Mouse (Mus musculus) testis, postnatal 10 days (tissue): ENCODE results near the gene Iqgap1.

ENCODE experiments used
- DNase-seq: peaks from one replicate; pipeline ENCODE4 v3.0.0; 2021; ENCODE audit warnings: low spot score

Gene Iqgap1

GRCm38 (mm10) chr7:80843910-80844640, 18.3 kb upstream of the Iqgap1 start:
- no peak for DNase-seq

- no peak for DNase-seq
These were observed 17.4 kb upstream of the Iqgap1 start for GRCm38 (mm10) chr7:80843176-80843575.

GRCm38 (mm10) chr7:80842132-80842531, 16.4 kb upstream of the Iqgap1 start:
- no peak for DNase-seq

GRCm38 (mm10) chr7:80840937-80841336, 15.2 kb upstream of the Iqgap1 start:
- no peak for DNase-seq

DNA sequence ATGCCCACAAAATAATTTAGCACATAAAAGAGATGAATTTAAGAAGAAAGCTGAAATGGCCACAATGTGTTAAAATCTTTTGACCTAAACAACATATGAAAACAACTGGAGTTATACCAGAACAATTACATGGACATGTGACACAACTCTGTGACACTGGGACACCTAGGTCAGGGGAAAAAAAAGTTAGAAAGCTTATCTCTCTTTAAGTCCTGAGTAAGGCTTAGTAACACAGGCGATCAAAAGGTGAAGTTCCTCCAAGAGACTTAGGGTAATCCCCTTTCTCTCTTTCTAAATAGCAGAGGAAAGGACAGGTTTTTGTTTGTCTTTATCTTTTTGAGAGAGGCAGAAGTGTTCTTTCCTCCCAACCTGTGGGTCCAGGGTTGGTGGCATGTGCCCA, 14.5 kb upstream of the Iqgap1 start:
- no peak for DNase-seq

- DNase-seq, result no peak
These were observed 14.0 kb upstream of the Iqgap1 start for GRCm38 (mm10) chr7:80839755-80840154.

GRCm38 (mm10) chr7:80838247-80838646, 12.5 kb upstream of the Iqgap1 start:
- DNase-seq, result no peak

DNA sequence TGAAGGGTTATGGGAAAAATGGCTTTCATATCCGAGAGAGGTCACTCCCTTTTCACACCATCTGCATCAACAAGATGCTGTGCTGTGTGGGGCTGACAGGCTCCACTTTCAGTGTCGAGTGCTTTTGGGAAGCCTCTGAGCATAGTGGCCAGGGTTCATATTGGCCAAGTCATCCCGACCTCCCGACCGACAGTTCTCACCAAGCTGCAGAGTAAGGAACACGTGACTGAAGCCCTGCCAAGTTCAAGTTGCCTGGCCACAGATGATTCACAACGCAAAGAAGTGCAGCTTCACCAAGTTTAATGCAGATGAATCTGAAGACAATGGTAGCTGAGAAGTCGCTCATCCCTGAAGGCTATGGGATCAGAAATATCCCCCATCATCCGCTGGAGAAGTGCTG, 12.0 kb upstream of the Iqgap1 start:
- no peak for DNase-seq

GRCm38 (mm10) chr7:80835984-80836652, 10.3 kb upstream of the Iqgap1 start:
- no peak for DNase-seq

DNA sequence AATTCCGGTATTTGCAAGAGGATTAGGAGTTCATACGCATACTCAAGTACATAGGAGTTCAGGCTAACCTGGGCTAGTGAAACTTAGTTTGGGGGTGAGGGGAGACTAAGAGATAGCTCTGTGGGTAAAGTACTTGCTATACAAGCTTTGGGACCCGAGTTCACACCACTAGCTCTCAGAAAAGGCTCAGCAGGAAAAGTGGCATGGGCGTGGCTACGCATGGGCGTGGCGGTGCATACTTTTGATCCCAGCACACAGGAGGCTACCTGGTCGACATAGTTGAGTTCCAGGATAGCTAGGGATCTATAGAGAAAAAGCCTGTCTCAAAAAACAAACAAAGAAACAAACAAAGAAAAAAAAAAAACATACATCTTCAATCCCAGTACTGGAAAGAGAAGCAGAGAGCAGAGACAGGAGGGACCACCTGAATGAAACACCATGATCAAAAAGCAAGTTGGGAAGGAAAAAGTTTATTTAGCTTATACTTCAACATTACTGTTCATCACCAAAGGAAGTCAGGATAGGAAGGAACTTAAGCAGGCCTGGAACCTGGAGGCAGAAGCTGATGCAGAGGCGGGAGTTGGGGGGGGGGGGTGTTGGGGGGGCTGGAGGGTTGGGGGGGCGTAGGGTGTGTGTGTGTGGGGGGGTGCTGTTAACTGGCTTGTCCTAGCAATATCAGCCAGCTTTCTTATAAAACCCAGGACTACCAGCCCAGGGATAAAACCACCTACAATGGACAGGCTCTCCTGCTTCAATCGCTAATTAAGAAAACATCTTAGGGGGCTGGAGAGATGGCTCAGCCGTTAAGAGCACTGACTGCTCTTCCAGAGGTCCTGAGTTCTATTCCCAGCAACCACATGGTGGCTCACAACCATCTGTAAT, 8.1 kb upstream of the Iqgap1 start:
- peak; percentile 45 for DNase-seq

DNA sequence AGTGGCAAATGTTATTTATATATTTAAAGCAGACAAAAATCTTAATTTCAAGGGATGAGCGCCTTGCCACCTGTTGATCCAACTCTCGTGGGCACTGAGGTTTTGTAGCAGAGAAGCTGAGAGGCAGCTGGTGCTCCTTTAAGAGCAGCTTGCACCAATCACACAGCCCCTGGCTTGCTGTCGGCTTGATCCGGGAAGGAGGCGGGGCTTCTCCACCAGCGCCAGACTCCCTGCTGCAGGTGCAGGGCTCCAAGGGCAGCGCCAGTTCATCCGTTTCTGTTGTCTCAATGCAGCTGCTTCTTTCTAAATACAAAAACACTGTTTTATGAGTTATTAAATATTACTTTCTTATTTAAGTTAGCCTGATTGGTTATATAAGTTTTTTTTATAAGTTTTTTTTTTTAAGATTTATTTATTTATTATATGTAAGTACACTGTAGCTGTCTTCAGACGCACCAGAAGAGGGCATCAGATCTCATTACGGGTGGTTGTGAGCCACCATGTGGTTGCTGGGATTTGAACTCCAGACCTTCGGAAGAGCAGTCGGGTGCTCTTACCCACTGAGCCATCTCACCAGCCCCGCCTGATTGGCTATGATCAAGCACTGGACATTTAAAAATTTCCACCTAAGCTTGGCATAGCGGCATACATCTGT, 7.3 kb upstream of the Iqgap1 start:
- peak; percentile 58 for DNase-seq

DNA sequence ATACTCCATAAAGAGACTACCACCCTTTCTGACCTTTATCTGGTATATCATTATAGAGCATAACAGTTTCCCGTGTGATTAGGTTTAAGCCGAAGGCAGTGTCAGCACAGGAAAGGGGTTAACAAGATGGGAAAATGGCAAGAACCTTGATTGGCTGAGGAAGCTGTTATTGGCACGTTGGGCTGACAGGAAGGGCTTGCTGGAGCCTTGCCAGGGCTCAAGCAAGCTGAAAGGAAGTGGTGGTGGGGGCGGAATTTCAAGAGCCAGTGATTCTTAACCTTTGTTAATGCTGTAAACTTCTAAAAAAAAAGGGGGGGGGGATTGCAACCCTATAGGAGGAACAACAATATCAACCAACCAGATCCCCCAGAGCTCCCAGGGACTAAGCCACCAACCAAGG, 6.4 kb upstream of the Iqgap1 start:
- DNase-seq, result no peak

DNA sequence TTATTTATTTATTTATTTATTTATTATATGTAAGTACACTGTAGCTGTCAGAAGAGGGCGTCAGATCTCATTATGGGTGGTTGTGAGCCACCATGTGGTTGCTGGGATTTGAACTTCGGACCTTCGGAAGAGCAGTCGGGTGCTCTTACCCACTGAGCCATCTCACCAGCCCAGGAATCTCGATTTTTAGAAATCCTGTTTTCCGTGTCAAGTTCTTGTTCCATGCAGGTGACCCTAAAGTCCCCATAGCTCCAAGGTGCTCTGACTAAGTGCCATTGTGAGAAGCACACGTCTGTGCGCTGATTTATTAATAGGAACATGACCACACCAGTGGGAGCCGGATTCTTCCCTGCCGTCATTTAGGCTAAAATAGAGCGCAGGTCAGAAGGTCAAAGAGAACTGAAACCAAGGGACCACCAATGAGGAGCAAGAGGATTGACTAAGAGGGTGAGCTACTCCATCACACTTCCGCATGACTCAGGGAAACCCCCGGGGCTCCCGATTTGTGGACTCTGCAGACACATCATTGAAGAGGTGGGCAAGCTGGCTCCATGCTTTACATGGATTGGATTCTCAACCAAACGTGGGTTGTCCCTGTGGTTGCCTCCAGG, 4.5 kb upstream of the Iqgap1 start:
- no peak for DNase-seq

DNA sequence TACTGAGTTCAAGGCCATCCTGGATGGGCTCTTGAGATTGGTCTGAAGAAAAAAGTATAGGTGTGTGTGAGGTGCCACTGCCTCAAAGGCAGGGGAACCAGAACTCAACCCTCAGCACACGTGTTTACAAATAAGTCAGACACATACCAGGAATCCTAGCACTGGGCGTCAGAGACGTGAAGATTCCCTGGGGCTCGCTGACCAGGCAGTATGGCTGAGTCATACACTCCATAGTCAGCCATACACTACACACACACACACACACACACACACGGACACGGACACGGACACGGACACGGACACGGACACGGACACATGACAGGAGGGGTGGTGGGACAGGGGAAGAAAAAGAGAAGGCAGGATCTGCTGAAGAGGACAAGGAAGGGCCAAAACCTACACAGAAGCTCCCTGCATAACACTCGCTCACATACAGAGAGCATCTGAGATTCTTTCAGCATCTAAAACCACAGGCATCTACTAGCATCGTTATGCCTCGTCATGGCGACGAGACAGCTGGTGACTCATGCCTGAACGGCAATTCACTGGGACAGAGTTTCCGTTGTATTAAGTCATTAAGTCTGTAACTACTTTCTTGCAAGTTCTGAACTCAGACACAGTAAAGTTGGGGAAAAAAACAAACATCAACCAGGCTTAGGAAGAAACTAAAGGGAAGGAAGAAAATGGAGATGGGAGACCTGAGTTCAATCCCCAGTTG, 2.5 kb upstream of the Iqgap1 start:
- no peak for DNase-seq

DNA sequence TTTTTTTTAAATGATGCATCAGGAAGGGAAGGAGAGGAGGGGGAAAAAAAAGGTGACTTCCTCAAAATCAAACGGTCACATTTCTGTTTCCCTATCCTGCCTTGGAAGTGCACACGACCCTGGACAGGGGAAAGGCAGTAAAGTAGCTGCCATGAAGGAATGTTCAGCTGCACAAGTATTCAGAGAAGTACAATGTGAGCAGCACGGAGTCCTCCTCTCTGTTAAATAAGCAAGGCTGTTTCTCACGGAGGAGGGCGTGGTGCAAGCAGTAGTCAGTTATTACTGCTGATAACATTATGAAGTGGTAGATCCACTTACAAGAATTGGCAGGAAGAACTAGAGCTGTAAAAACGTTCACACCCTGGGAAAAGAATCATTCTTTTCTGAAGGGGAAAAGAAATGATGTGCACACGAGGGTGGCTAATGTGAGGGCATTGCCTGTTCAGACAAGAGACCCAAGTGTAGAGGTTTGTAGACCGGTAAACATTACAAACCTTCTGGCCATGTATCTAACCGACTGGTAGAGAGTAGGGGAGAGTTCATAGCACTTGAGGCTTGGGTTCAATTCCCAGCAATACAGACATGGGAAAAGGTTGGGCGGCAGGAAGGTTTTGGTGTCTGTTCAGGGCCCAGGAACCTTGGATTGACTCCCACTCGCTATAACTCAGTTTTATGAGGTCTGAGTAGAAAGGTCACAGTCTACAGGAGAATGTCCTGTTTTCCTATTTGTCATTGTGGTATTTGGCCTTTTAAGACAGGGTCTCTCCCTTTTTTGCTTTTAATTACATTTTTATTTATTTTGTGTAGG, 1.7 kb downstream of the Iqgap1 start:
- no peak for DNase-seq

DNA sequence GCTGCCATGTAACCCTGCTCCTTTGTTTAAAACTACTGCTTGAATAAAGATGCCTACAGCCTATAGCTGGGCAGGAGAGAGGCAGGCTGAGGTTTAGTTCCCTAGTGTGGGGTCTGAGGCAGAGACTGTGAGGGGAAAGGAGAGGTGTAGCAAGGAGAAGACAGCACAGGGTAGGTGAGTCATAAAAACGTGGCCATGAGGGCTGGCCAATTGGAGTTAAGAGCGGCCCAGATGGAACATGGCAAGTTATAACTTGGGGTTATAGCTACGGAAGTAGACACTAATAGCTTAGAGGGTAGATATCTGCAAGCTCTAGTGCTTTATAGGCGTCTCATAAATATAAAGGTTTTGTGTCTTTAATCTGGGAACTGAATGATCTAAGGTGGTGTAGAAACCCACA, 2.5 kb downstream of the Iqgap1 start:
- no peak for DNase-seq

DNA sequence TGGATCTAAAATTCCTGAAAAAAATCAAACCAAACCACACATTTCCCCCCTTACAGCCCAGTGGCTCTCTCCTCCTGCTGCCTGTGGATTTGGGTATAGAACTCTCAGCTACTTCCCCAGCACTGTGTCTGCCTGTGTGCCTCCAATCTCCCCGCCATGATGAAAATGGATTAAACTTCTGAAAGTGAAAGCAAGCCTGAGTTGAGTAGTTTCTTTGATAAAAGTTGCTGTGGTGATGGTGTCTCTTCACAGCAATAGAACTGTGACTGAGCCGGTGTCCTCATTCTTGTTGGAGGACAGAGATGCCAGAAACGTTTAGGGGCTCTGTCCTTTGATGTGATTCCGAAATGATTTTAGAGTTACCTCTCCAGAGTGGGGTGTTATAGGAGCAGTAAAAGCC, 4.9 kb downstream of the Iqgap1 start:
- no peak for DNase-seq

DNA sequence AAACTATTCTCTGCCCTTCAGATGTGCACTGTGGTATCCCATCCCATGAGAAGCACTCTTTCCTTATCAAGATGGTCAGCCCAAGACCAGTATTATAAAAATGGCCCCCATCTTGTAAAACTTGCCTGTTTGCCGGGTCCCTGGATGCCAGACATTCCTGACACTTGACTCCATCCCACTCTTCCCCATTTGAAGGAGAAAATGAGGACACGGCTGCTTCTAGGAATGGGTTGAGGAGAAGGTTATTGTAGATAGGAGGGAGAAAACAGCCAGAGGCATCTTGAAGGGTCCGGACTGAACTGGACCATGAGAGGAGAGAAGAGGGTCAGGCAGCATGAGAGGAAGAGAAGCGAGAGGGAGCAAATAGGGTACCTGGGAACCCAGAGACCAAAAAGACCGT, 9.1 kb downstream of the Iqgap1 start:
- no peak for DNase-seq

GRCm38 (mm10) chr7:80813397-80813796, 12.4 kb downstream of the Iqgap1 start:
- no peak for DNase-seq

- DNase-seq, result no peak
These were observed 19.4 kb downstream of the Iqgap1 start for GRCm38 (mm10) chr7:80806331-80806730.
